Mouse (Mus musculus): ENCODE results near the gene Olfr1387.
"Not testable (repeated sequence)": the region's sequence is repeated elsewhere in the genome, so short reads cannot be mapped to it uniquely, and the experiment has no call there.

Gene Olfr1387

DNA sequence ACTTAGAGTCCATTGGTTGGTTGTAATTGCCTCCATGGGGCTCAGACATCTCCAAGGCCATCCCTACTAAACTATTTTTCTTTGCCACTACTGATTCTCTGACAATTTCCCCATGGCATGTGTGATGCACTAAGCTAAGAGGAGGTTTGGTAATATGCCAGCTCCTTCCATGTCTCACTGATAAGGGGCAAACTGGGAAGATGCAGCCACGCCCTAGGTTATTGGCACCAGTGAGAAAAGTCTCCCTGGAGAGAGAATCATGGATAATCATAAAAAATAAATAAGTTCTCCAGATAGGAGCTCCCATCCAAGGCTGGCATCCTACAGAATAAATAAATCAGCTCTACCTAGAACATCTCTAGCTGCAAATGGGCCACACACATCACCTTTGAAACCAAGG is at the start of gene Olfr1387:
TSS of gene Olfr1387 (plus strand) at position 301 of the 400 bp plus-strand sequence.
- DNase-seq = no peak

- no peak for DNase-seq
Measured at GRCm38 (mm10) chr11:49406784-49407183, 48.4 kb upstream of the Olfr1387 start.

DNA sequence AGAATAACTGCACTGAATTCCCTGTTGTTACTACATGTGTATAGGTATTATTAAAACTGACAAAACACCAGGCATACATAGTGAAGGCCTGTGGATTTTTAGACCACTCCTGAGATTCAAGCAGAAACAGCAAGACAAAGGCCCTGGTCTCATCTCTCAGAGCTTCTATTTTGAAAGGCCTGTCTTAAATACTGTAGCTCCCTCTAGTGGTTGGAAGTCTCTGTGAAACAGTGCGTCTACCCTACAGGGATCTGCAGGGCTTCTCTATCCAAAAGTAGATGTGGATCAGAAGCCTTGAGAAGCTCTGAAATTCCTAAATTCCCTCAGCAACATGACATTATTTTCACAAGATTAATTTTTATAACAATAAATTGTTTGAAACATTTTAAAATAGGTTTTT is 44.6 kb upstream of the Olfr1387 start:
- DNase-seq = no peak

DNA sequence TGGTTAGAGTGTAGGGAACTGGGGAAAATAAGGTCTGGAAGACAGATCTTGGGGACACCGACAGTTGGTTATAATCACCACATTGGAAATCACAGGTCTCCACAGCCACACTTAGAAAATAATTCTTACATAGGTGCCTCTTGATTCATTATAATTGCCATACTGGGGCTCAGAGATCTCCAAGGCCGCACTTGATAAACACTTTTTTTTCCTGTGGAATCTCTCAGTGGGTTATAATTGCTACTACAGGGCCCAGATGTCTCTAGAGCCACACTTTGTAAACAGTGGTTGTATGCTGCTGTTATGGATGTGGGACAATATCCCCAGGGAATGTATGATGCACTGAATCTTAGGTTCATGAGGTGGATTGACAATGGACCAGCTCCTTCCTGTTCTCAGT is 32.4 kb upstream of the Olfr1387 start, which contains the start of gene Olfr1389:
TSS of gene Olfr1389 (plus strand) at position 301 of the 400 bp plus-strand sequence.
- no peak for DNase-seq

DNA sequence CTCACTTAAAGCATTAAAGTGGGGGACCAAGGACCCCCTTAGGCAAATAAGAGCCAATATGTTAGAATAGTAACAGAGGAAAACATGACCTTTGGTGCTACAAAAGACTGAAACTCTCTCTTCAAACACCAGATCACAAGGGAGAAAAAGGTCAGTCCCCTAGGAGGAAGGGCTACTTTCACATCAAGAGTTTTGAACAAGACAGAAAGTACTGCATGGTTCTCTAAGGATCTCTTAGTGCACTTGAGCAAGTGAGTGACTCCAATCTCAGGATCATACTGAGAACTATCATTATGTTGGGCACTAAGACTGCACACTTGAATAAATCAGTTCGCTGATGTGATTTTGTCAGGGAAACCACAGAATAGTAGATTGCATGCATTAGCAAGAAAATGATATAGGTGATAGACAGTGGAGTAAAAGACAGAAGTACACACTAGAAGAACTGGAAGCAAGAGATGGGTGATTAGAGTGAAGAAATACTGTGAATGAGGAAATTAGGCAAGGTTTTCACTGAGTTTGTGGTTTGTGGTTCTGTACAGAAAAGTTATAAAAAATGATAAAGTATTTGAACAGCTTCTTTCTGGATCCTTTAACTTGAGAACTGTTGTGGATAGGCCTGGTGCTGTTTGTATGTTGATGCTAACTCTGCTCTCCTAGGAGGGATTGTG is 29.8 kb upstream of the Olfr1387 start:
- DNase-seq = no peak

GRCm38 (mm10) chr11:49429641-49430040 is 25.5 kb upstream of the Olfr1387 start:
- DNase-seq = no peak

GRCm38 (mm10) chr11:49436411-49436810 is 18.7 kb upstream of the Olfr1387 start, which contains the start of gene Olfr1388:
Gene Olfr1388, plus strand, starts transcription at chr11:49436624.
- DNase-seq = no peak

- DNase-seq = not testable (repeated sequence)
Measured at GRCm38 (mm10) chr11:49464746-49465145, 9.6 kb downstream of the Olfr1387 start, which contains the start of gene Olfr1386. Gene Olfr1386, plus strand, starts transcription at chr11:49465046.

DNA sequence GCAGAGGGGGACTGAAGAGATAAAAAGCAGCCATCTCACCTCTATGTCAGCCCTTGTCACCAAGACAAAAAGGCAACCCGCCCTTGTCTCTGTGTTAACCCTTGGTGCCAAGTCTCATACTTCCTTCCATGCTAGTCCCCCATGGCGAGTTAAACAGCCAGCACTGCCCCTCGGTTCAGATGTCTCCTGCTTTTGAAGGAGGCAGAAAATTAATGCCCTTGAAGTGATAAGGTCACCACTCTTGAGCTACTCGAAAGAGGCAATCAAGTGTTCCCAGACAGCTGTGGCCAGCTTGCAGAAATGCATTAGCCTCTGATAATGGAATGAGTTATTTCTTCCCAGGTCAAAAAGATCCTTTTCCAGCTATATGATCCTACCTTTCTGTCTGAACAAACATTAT is 30.8 kb downstream of the Olfr1387 start:
- no peak for DNase-seq

DNA sequence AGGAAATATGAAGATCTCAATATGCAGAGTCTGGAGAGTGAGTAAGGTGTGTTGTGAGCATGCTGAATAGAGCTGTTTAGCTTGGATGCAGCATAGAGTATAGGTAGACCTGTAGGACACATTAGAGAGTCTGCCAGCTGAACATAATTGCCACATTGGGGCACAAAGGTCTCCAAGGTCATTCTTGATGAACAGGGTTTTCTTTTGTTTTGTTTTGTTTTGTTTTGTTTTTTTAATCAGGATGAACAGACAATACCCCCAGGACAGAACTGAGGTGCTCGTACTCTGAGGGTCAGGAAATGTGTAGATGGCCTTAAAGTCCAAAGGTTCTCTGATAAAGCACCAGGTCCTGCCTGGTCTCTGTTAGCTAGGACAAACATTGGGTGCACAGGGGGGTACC is 33.6 kb downstream of the Olfr1387 start, which contains the start of gene Olfr1385:
TSS of gene Olfr1385 (plus strand) at position 301 of the 400 bp plus-strand sequence.
- DNase-seq = not testable (repeated sequence)
